Mouse (Mus musculus) kidney, postnatal 36 days (tissue): ENCODE results near the gene Olfr518.

Experiments used
- DNase-seq, 2 experiments: peaks; one replicate each; pipeline ENCODE4 v3.0.0; 2021 to 2022; ENCODE audit warnings: mixed read lengths in 2 of 2

Olfr518 gene

DNA sequence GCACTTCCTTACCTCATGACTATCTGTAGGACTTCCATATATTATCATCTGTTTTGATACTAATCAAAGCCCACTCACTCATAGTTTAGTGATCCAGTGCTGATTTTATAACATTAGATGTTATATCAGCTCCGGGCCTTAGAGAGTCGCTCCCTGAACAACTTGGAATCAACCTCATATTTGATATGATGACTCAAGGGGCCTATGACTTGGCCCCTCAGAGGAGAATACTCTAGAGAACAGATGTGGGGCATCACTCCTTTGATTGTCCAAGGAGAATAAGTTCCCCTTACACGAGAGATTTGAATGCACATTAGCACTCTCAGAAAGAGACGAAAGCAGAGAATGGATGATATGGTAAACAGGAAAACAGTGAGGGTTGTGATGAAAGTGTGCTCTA, at the start of gene Olfr518:
Olfr518 (minus strand) TSS at position 101 of the 400 bp plus-strand sequence.
- no peak for DNase-seq

DNA sequence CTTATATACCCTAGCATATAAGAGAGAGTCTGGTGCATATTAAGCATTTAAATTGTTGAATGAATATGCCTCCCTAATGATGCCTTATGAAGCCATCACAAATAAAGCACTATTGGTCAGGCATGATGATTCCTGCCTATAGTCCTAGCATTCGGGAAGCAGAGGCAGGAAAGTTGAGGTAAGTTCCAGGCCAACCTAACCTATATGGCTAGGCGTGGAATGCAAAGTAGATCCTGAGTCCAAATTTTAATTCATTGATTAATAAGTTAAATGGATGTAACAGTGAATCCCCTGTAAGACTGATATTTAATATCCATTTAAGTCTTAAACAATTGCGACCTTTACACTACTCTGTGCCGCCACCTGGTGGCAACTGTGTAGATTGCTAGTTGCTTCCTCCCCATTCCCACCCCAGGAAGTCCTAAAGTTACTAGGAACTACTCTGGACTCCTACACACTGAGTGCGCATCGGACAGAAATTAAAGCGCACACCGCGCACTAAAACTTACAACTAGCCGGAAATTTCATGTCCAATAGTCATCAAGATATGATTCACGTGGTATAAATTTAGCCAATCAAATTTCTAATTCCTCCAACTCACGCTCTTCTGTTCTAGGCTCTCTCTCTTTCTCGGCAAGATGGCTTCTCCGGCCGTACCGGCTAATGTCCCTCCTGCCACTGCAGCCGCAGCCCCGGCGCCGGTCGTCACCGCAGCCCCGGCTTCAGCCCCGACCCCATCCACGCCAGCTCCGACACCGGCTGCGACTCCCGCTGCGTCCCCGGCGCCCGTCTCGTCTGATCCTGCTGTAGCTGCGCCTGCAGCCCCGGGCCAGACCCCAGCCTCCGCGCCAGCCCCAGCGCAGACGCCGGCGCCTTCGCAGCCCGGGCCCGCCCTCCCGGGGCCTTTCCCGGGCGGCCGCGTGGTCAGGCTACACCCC, 49.3 kb upstream of the Olfr518 start, which contains the start of gene Eif3f:
Eif3f (plus strand) TSS at position 624 of the 938 bp plus-strand sequence.
- peak; percentile 94 to 96 for DNase-seq

DNA sequence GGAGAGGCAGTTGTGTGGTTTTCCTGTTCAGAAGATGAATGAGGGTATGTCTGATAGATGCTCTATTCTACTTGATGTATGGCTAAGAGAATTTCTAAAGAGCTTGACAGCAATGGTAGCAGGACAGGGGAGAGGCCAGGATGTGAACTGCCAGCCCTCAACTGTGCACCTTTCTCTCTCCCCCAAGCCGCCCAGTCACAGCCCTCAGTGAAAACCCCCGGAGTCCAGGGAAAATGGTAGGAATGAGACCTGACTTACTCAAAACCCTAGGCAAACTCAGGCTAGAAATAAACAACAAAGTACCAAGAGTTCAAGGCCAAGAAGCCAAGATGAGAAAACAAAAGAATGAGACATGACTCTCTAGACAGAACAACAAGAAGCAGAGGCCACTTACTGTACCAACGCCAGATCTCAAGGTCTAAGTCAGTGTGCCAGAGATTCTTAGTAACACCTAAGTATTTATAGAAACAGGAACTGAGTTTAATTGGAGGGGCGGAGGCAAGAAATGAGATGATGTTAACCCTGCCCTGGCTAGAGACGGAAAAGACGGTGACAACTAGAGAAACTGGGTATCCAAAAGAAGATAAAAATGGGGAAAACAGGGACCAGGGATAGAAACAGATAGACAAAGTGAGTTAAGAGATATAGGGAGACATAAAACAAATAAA, 45.1 kb upstream of the Olfr518 start, which contains the start of gene Nlrp10:
Nlrp10 (minus strand) TSS at position 453 of the 668 bp plus-strand sequence.
- no peak for DNase-seq

DNA sequence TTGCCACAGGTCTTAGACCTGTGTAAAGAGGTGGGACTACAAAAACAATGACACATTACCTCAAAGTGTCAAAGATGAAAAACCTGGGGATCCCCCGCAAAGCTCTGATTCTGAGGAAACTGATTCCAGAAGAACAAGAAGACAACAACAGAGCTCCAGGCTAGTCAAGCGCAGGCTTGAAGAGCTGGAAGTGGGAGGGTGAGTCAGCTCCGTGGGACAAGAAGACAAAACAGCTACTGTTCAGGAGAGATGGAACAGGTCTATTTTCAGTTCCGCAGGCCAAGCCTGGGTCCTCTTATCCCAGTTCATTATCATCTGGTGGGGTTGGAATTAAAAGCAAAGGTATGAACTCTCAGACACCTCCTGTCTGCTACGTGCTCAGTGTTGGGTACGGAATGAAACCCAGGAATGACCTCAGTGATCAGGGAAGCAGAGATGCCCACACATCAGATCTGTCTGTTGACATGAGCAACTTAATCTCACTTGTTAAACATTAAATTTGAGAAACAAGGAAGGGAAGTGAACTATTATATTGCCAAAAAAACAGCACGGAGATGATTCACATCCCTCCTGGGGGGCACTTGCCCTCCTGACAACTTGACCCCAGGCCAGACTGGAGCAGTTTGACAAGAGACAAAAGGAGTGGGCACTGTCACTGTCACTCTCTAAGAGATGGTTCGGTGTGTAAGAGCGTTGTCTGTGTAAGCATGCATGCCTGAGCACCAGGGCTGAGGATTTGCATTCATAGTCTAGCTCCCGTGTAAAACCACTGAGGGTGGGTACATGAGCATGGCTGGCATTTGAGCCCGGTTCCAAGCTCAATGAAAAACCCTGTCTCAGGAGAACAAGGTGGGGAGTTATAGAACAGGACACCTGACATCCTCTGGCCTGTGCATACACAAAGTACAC, 43.7 kb upstream of the Olfr518 start:
- no peak for DNase-seq

DNA sequence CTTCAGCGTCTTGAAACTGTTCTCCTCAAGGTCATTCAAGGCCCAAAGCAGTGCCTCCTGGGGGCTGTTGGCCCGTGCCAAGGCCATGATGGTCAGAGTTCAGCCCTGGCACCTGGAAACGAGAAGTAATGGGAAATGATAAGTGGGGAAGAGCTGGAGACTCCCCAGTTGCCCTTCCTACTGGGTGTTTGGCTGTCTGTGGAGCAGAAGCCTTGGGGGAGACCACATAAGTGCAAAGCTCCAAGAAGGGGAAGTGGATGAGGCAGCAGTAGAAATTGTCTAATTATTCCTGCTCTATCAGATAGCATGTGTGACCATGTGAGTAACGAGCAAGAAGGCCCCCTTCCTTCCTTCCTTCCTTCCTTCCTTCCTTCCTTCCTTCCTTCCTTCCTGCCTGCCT, 42.2 kb upstream of the Olfr518 start:
- no peak for DNase-seq

DNA sequence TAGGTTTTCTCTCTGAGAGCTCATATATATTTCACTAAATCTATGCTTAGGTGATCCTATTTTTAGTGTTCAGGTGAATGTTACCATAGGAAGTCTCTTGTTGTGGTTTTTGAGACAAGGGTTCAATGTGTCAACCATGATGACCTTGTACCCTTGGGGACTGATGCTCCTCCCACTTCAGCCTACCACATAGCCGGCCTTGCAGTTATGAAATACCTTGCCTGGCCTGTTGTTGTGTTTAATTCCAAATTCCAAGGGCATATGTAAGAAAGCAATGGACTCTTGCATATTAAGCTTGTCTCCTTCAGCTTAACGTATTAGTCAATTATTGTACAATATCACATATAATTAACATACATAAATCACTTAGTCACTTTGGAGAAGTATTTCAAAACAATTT, 19.2 kb upstream of the Olfr518 start:
- no peak for DNase-seq

DNA sequence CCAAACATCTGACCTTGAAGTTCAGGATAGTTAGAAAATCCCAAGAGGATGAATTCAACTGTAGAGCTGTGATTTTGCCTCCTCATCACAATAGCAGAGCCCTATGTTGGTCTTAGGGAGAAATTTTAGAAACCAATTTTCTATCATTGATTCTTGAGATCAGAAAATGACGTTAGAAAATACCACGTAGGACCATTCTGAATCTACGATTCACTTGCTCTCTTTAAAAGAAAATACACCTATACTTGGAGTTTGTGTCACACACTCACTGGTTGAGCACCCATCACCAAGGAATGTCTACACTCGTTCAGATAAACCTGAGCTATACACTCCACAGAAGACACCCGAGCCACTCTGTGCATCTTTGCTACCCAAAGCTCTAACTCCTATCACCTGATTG, 9.5 kb upstream of the Olfr518 start, which contains the start of gene Olfr519:
Olfr519 (minus strand) TSS at position 101 of the 400 bp plus-strand sequence.
- no peak for DNase-seq

DNA sequence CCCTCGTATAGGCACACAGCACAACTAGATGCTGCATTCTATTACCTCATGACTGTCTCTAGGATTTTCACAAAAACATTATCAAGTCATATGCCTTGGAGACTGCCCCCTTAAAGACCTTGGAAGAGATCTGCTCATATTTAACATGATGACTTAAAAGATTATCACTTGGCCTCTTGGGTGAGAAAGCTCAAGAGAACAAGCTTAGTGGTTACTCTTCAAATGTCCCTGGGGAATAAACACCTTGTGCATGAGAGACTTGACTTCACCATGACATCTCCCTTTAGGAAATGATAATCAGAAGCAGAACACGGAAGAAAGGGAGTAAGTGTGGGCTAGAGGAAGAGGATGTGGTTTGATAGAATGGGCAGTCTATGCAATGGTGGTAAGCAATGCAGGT, 12.5 kb downstream of the Olfr518 start, which contains the start of gene Olfr517:
Olfr517 (minus strand) TSS at position 101 of the 400 bp plus-strand sequence.
- DNase-seq, result no peak

DNA sequence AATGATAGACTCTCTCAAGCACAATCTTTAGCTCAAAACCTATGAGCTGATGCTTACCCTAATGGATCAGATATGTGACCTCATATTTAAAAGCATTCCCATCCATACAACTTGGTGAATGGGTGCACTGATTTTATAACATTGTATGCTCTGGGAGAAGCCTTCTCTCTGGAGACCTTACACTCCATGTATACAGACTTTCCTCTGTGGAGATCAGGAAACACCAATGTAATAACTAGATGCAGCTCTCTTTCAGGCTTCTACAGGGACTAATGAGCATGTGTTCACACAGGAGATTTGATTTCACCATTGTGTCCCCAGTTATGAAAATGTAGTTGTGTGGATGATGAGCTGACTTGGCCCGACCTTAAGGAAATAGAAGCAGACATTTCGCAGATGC, 34.4 kb downstream of the Olfr518 start, which contains the start of gene Olfr516:
Olfr516 (minus strand) TSS at position 101 of the 400 bp plus-strand sequence.
- no peak for DNase-seq
